Mouse (Mus musculus): ENCODE data around the gene Phykpl. TPM values are rescaled to one million over a fixed set of nuclear protein-coding genes. Genes with fewer than 3 reads are reported as not detected.

The Phykpl gene
- total RNA-seq, 2 experiments from 2014 or later = 6.5 to 17.2 TPM

Other genes starting within 250 kb of the Phykpl start
- gene Hnrnpab, start 22.1 kb downstream of the Phykpl start, total RNA-seq (2015; ENCODE audit: low replicate concordance) = 250 and 265 TPM in 2 replicates
- gene Hnrnpab, start 22.1 kb downstream of the Phykpl start, total RNA-seq (2017; ENCODE audit: low replicate concordance) = 313 and 505 TPM in 2 replicates
- 15.9 and 23.1 TPM in 2 replicates for gene Nhp2, start 35.0 kb downstream of the Phykpl start, total RNA-seq (2015; ENCODE audit: low replicate concordance)
- 12.3 and 14.8 TPM in 2 replicates for gene Nhp2, start 35.0 kb downstream of the Phykpl start, total RNA-seq (2017; ENCODE audit: low replicate concordance)
- gene Rmnd5b, start 51.1 kb downstream of the Phykpl start, total RNA-seq (2015; ENCODE audit: low replicate concordance) = 8.6 and 10.5 TPM in 2 replicates
- gene Rmnd5b, start 51.1 kb downstream of the Phykpl start, total RNA-seq (2017; ENCODE audit: low replicate concordance) = 2.1 and 14.6 TPM in 2 replicates
- gene N4bp3, start 66.1 kb downstream of the Phykpl start, total RNA-seq (2015; ENCODE audit: low replicate concordance) = not detected in 2 replicates
- 2.1 TPM in 1 of 2 replicates, not detected in the other for gene N4bp3, start 66.1 kb downstream of the Phykpl start, total RNA-seq (2017; ENCODE audit: low replicate concordance)
- not detected in 2 replicates for gene D930048N14Rik, start 66.2 kb downstream of the Phykpl start, total RNA-seq (2015; ENCODE audit: low replicate concordance)
- not detected in 2 replicates for gene D930048N14Rik, start 66.2 kb downstream of the Phykpl start, total RNA-seq (2017; ENCODE audit: low replicate concordance)
- 15.1 and 21.3 TPM in 2 replicates for gene 0610009B22Rik, start 104.1 kb downstream of the Phykpl start, total RNA-seq (2015; ENCODE audit: low replicate concordance)
- 1.9 and 9.8 TPM in 2 replicates for gene 0610009B22Rik, start 104.1 kb downstream of the Phykpl start, total RNA-seq (2017; ENCODE audit: low replicate concordance)
- 4.7 and 11.7 TPM in 2 replicates for gene Sec24a, start 178.9 kb downstream of the Phykpl start, total RNA-seq (2015; ENCODE audit: low replicate concordance)
- 2.2 and 2.5 TPM in 2 replicates for gene Sec24a, start 178.9 kb downstream of the Phykpl start, total RNA-seq (2017; ENCODE audit: low replicate concordance)
- 32.7 and 43.2 TPM in 2 replicates for gene Sar1b, start 178.9 kb downstream of the Phykpl start, total RNA-seq (2015; ENCODE audit: low replicate concordance)
- 12.3 and 12.7 TPM in 2 replicates for gene Sar1b, start 178.9 kb downstream of the Phykpl start, total RNA-seq (2017; ENCODE audit: low replicate concordance)

Data from erythroid progenitor cell, adult 5-6 weeks (primary cell).